In genomic region chr10:128938457-128938856, GRCm38 (mm10) we compare ENCODE assay signal across 8 mouse cellular contexts. TPM values are rescaled to one million over a fixed set of nuclear protein-coding genes. Genes with fewer than 3 reads are reported as not detected.
A peak's percentile ranks its signal among the peaks of the same experiment; 100 is the strongest.
DNase-seq lines count a peak whose midpoint lies in the region; ATAC-seq and TF ChIP-seq lines count a peak whose summit lies in the region.

No protein-coding gene starts in this region.

- H3K4me1 ChIP-seq in hindbrain, embryonic 16.5 days (ENCODE audit: control insufficient read depth, insufficient read depth, low read depth, low read length) = peaks cover under 1% of the 10 kb centered on the region; the same call in 1 of the 2 replicates
- H3K4me1 ChIP-seq in hindbrain, embryonic 13.5 days (replicated peaks) = peaks cover 12% of the 10 kb centered on the region
- H3K4me1 ChIP-seq in forebrain, embryonic 15.5 days = peaks cover 10% of the 10 kb centered on the region

- H3K9ac ChIP-seq in hindbrain, embryonic 16.5 days (ENCODE audit: low read depth, low read length) = no peak overlapping the region
- H3K9ac ChIP-seq in hindbrain, embryonic 13.5 days = no peak overlapping the region
- no peak overlapping the region for H3K9ac ChIP-seq in forebrain, embryonic 15.5 days (replicated peaks)

- intact Hi-C loops in gastrocnemius, adult 2 months (cut with DNase I) = no loop called here
- intact Hi-C loops in left cerebral cortex, postnatal 36 days (cut with DNase I) = no loop called here

- H3K27me3 ChIP-seq in hindbrain, embryonic 16.5 days (replicated peaks; ENCODE audit: control insufficient read depth, insufficient read depth, low read length) = peaks cover 13% of the 10 kb centered on the region
- H3K27me3 ChIP-seq in hindbrain, embryonic 13.5 days = peaks cover 34% of the 10 kb centered on the region
- peaks cover 25% of the 10 kb centered on the region for H3K27me3 ChIP-seq in forebrain, embryonic 15.5 days

- no peaks in the 10 kb centered on the region for H3K9me3 ChIP-seq in hindbrain, embryonic 16.5 days (ENCODE audit: control insufficient read depth, low read length)
- no peaks in the 10 kb centered on the region for H3K9me3 ChIP-seq in hindbrain, embryonic 13.5 days
- no peaks in the 10 kb centered on the region for H3K9me3 ChIP-seq in forebrain, embryonic 15.5 days

- no peaks in the 10 kb centered on the region for H3K36me3 ChIP-seq in hindbrain, embryonic 16.5 days (ENCODE audit: control insufficient read depth, insufficient read depth, low read length)
- H3K36me3 ChIP-seq in hindbrain, embryonic 13.5 days = no peaks in the 10 kb centered on the region
- H3K36me3 ChIP-seq in forebrain, embryonic 15.5 days = no peaks in the 10 kb centered on the region

- no peak overlapping the region for H3K4me2 ChIP-seq in hindbrain, embryonic 16.5 days (ENCODE audit: low read length)
- no peak overlapping the region for H3K4me2 ChIP-seq in hindbrain, embryonic 13.5 days
- H3K4me2 ChIP-seq in forebrain, embryonic 15.5 days (replicated peaks) = no peak overlapping the region

- H3K27ac ChIP-seq in hindbrain, embryonic 16.5 days (ENCODE audit: low read depth, low read length) = no peak overlapping the region
- H3K27ac ChIP-seq in hindbrain, embryonic 13.5 days = no peak overlapping the region
- H3K27ac ChIP-seq in gastrocnemius, adult 2 months = peak overlapping the region; percentile 88
- no peak overlapping the region for H3K27ac ChIP-seq in forebrain, embryonic 15.5 days (replicated peaks)

- DNase-seq in adrenal gland, postnatal 14 days = peak; percentile 89
- peak; percentile 97 for DNase-seq in gastrocnemius, adult 2 months
- peak; percentile 48 to 75 for DNase-seq in kidney, postnatal 4 days
- DNase-seq in left cerebral cortex, postnatal 36 days (ENCODE audit: low spot score in 2 of 2) = no peak
- DNase-seq in embryo, embryonic 10.5 days (ENCODE audit: low spot score) = no peak

- ATAC-seq in hindbrain, embryonic 16.5 days = peak; percentile 65
- no peak for ATAC-seq in hindbrain, embryonic 13.5 days (ENCODE audit: low FRiP score)
- no peak for ATAC-seq in forebrain, embryonic 15.5 days (replicated peaks)

- no peak for TF ChIP-seq CTCF in gastrocnemius, adult 2 months (IDR thresholded peaks at IDR 0.05)

- 59% methylated on average over 8 of the region's 9 CpGs for WGBS in hindbrain, embryonic 16.5 days
- 87% methylated on average over 9 of the region's 9 CpGs for WGBS in hindbrain, embryonic 13.5 days
- WGBS in forebrain, embryonic 15.5 days = 73% methylated on average over 9 of the region's 9 CpGs

- no peak overlapping the region for H3K4me3 ChIP-seq in hindbrain, embryonic 16.5 days (ENCODE audit: low read length)
- H3K4me3 ChIP-seq in hindbrain, embryonic 13.5 days = no peak overlapping the region
- peak overlapping the region; percentile 83 for H3K4me3 ChIP-seq in gastrocnemius, adult 2 months
- H3K4me3 ChIP-seq in forebrain, embryonic 15.5 days = no peak overlapping the region

RNA-seq across cellular contexts. Expression of gene Itga7, which starts 4.8 kb away (rescaled TPM):
- 12.7 and 12.8 TPM in 2 replicates for polyA plus RNA-seq in hindbrain, embryonic 16.5 days (2015; fragmentation: Nextera tagmentation; extraction: Ambion mirVana)
- 5.2 and 6.3 TPM in 2 replicates for polyA plus RNA-seq in hindbrain, embryonic 13.5 days (2015; fragmentation: Nextera tagmentation; extraction: Ambion mirVana)
- 18.7 and 19.0 TPM in 2 replicates for total RNA-seq in adrenal gland, postnatal 14 days (2021)
- 10 to 100 TPM; 58.4 to 72.9 TPM for total RNA-seq in gastrocnemius, adult 2 months (2021)
- 10 to 100 TPM; 13.0 to 16.5 TPM for total RNA-seq in left cerebral cortex, postnatal 36 days (2021)
- 2.1 TPM in 2 replicates for polyA plus RNA-seq in forebrain, embryonic 15.5 days (2015; fragmentation: Nextera tagmentation; extraction: Ambion mirVana)

RNA-seq across cellular contexts. Expression of gene Bloc1s1, which starts 14.6 kb away (rescaled TPM):
- 247 and 278 TPM in 2 replicates for polyA plus RNA-seq in hindbrain, embryonic 16.5 days (2015; fragmentation: Nextera tagmentation; extraction: Ambion mirVana)
- polyA plus RNA-seq in hindbrain, embryonic 13.5 days (2015; fragmentation: Nextera tagmentation; extraction: Ambion mirVana) = 281 and 286 TPM in 2 replicates
- total RNA-seq in adrenal gland, postnatal 14 days (2021) = 220 TPM in 2 replicates
- 100 to 1,000 TPM; 137 to 169 TPM for total RNA-seq in gastrocnemius, adult 2 months (2021)
- total RNA-seq in left cerebral cortex, postnatal 36 days (2021) = 10 to 100 TPM; 85.2 to 95.4 TPM
- 230 and 251 TPM in 2 replicates for polyA plus RNA-seq in forebrain, embryonic 15.5 days (2015; fragmentation: Nextera tagmentation; extraction: Ambion mirVana)

RNA-seq across cellular contexts. Expression of gene Rdh5, which starts 15.8 kb away (rescaled TPM):
- 29.6 and 30.0 TPM in 2 replicates for polyA plus RNA-seq in hindbrain, embryonic 16.5 days (2015; fragmentation: Nextera tagmentation; extraction: Ambion mirVana)
- 16.6 and 19.3 TPM in 2 replicates for polyA plus RNA-seq in hindbrain, embryonic 13.5 days (2015; fragmentation: Nextera tagmentation; extraction: Ambion mirVana)
- total RNA-seq in adrenal gland, postnatal 14 days (2021) = 10.9 and 15.5 TPM in 2 replicates
- total RNA-seq in gastrocnemius, adult 2 months (2021) = 1 to 10 TPM; 5.1 to 5.2 TPM
- total RNA-seq in left cerebral cortex, postnatal 36 days (2021) = 1 to 10 TPM; 6.7 to 7.0 TPM
- polyA plus RNA-seq in forebrain, embryonic 15.5 days (2015; fragmentation: Nextera tagmentation; extraction: Ambion mirVana) = 11.7 and 12.6 TPM in 2 replicates

RNA-seq across cellular contexts. Expression of gene Mettl7b, which starts 22.3 kb away (rescaled TPM):
- not detected in 2 replicates for polyA plus RNA-seq in hindbrain, embryonic 16.5 days (2015; fragmentation: Nextera tagmentation; extraction: Ambion mirVana)
- polyA plus RNA-seq in hindbrain, embryonic 13.5 days (2015; fragmentation: Nextera tagmentation; extraction: Ambion mirVana) = not detected in 2 replicates
- 0.83 and 37.1 TPM in 2 replicates for total RNA-seq in adrenal gland, postnatal 14 days (2021)
- not detected for total RNA-seq in gastrocnemius, adult 2 months (2021)
- not detected for total RNA-seq in left cerebral cortex, postnatal 36 days (2021)
- not detected in 2 replicates for polyA plus RNA-seq in forebrain, embryonic 15.5 days (2015; fragmentation: Nextera tagmentation; extraction: Ambion mirVana)

RNA-seq across cellular contexts. Expression of gene Cd63, which starts 37.7 kb away (rescaled TPM):
- 322 and 343 TPM in 2 replicates for polyA plus RNA-seq in hindbrain, embryonic 16.5 days (2015; fragmentation: Nextera tagmentation; extraction: Ambion mirVana)
- 198 and 229 TPM in 2 replicates for polyA plus RNA-seq in hindbrain, embryonic 13.5 days (2015; fragmentation: Nextera tagmentation; extraction: Ambion mirVana)
- total RNA-seq in adrenal gland, postnatal 14 days (2021) = 217 and 234 TPM in 2 replicates
- total RNA-seq in gastrocnemius, adult 2 months (2021) = 100 to 1,000 TPM; 124 to 132 TPM
- 10 to 100 TPM; 59.5 to 64.6 TPM for total RNA-seq in left cerebral cortex, postnatal 36 days (2021)
- polyA plus RNA-seq in forebrain, embryonic 15.5 days (2015; fragmentation: Nextera tagmentation; extraction: Ambion mirVana) = 125 and 142 TPM in 2 replicates

Comparison
In these comparisons a context has a peak if more than half of its experiments do, and no peak if none do; other contexts are left out.
1. DNase-seq: peak in adrenal gland, postnatal 14 days (single experiment), gastrocnemius, adult 2 months (single experiment) and kidney, postnatal 4 days (2 of 2); none in left cerebral cortex, postnatal 36 days (0 of 2) and embryo, embryonic 10.5 days (single experiment).